Mouse (Mus musculus): Measurements from ENCODE around the gene Upk3bl.

GRCm38 (mm10) chr5:136061567-136061966 is 7.3 kb downstream of the Upk3bl start:
- TF ChIP-seq FLI1 (IDR thresholded peaks at IDR 0.05; ENCODE audit: low read length) (no peak), GATA1 (IDR thresholded peaks at IDR 0.05; ENCODE audit: borderline replicate concordance, low read length) (no peak)

Data from megakaryocyte, embryonic 14.5 days (primary cell).